Mouse (Mus musculus) MEL (cell line): ENCODE results near the gene Sh3rf3.

Experiments used
- BHLHE40 ChIP-seq: IDR thresholded peaks from 2 replicates; pipeline ENCODE4 v1.6.1; 2012; ENCODE audit warnings: low read depth, mild to moderate bottlenecking, inconsistent platforms, low read length, improper control_type of control experiment, borderline replicate concordance
- CTCF ChIP-seq, 3 experiments: IDR thresholded peaks in 2 of 3; conservative IDR thresholded peaks in 1 of 3; 2 replicates each; pipeline ENCODE4 v1.5.1; 2011 to 2012; ENCODE audit warnings: low read length in 3 of 3, low read depth in 2 of 3, mild to moderate bottlenecking in 2 of 3, improper control_type of control experiment in 1 of 3, inconsistent platforms in 1 of 3, mixed read lengths in 1 of 3, moderate library complexity in 1 of 3; ENCODE audit not compliant: control insufficient read depth in 1 of 3, insufficient read depth in 1 of 3, poor library complexity in 1 of 3, severe bottlenecking in 1 of 3
- EP300 ChIP-seq, 2 experiments: IDR thresholded peaks; 2 replicates each; pipeline ENCODE4 v1.6.1; 2011; ENCODE audit warnings: improper control_type of control experiment in 2 of 2, low read length in 2 of 2, low read depth in 1 of 2, mild to moderate bottlenecking in 1 of 2
- GATA1 ChIP-seq: IDR thresholded peaks from 2 replicates; pipeline ENCODE4 v1.6.1; 2011; ENCODE audit warnings: low read depth, low read length, improper control_type of control experiment
- JUND ChIP-seq: IDR thresholded peaks from 2 replicates; pipeline ENCODE4 v1.6.1; 2011; ENCODE audit warnings: low read depth, mild to moderate bottlenecking, improper control_type of control experiment, low read length
- NRF1 ChIP-seq: IDR thresholded peaks from 2 replicates; pipeline ENCODE4 v1.6.1; 2014; ENCODE audit warnings: low read depth, mild to moderate bottlenecking, inconsistent platforms, low read length, improper control_type of control experiment, moderate library complexity; ENCODE audit not compliant: poor library complexity, insufficient read depth, severe bottlenecking
- POLR2A ChIP-seq, 2 experiments: IDR thresholded peaks; 2 replicates each; pipeline ENCODE4 v1.6.1; 2011 to 2012; ENCODE audit warnings: low read length in 2 of 2, mild to moderate bottlenecking in 2 of 2, control low read depth in 1 of 2, improper control_type of control experiment in 1 of 2, low read depth in 1 of 2, moderate library complexity in 1 of 2; ENCODE audit not compliant: control insufficient read depth in 1 of 2, insufficient read depth in 1 of 2, poor library complexity in 1 of 2
- POLR2AphosphoS2 ChIP-seq: IDR thresholded peaks from 2 replicates; pipeline ENCODE4 v1.6.1; 2011; ENCODE audit warnings: low read length, improper control_type of control experiment
- RAD21 ChIP-seq: IDR thresholded peaks from 2 replicates; pipeline ENCODE4 v1.6.1; 2011; ENCODE audit warnings: mild to moderate bottlenecking, low read depth, low read length, improper control_type of control experiment
- TAL1 ChIP-seq: IDR thresholded peaks from 2 replicates; pipeline ENCODE4 v1.6.1; 2012; ENCODE audit warnings: mild to moderate bottlenecking, inconsistent platforms, low read length, moderate library complexity, mixed read lengths
- TBP ChIP-seq: IDR thresholded peaks from 2 replicates; pipeline ENCODE4 v1.8.0; 2011; ENCODE audit warnings: low read depth, low read length, improper control_type of control experiment
- USF2 ChIP-seq, 2 experiments: IDR thresholded peaks; 2 replicates each; pipeline ENCODE4 v1.6.1; 2011 to 2012; ENCODE audit warnings: improper control_type of control experiment in 2 of 2, low read length in 2 of 2, borderline replicate concordance in 1 of 2, inconsistent platforms in 1 of 2, low read depth in 1 of 2, mild to moderate bottlenecking in 1 of 2; ENCODE audit not compliant: insufficient read depth in 1 of 2
- ZNF384 ChIP-seq: IDR thresholded peaks from 2 replicates; pipeline ENCODE4 v1.6.1; 2012; ENCODE audit warnings: low read depth, mild to moderate bottlenecking, inconsistent platforms, low read length, improper control_type of control experiment

DNA sequence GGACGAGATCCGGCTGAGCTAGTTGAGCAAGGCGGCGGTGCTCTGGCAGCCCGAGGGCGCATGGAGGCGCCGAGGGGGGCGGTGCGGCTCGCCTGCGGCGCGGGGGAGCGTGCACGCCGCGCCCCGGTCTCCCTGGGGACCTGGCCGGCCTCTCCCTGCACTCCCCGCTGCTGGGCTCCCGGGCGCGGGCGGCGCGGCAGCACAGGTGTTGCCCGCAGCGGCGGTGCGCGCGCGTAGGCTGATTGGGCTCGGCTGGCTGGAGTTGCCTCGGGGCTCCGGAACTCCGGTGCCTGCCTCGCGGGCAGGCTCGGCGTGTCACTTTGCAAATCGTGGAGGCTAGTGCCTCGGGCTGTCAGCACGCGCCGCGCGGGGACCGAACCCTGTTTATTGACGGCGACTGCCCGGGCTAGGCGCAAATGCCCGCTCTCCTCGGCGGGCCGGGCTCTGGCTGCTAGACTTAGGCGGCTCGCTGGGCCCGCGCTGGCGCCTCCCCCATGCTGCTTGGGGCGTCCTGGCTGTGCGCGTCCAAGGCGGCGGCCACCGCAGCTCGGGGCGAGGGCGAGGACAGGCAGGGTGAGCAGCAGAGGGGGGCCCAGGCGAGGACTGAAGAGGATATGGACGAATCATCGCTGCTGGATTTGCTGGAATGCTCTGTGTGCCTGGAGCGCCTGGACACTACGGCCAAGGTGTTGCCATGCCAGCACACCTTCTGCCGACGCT lies at the start of gene Sh3rf3:
- no peak for TF ChIP-seq CTCF (IDR thresholded peaks at IDR 0.05 in 2 of 3, conservative IDR thresholded peaks at IDR 0.05 in 1 of 3; ENCODE audit: control insufficient read depth in 1 of 3, insufficient read depth in 1 of 3, low read depth in 2 of 3, low read length in 3 of 3, poor library complexity in 1 of 3, severe bottlenecking in 1 of 3)
- TF ChIP-seq EP300 (IDR thresholded peaks at IDR 0.05; ENCODE audit: low read depth in 1 of 2, low read length in 2 of 2) = no peak
- no peak for TF ChIP-seq POLR2A (IDR thresholded peaks at IDR 0.05; ENCODE audit: control insufficient read depth in 1 of 2, insufficient read depth in 1 of 2, low read depth in 1 of 2, low read length in 2 of 2, poor library complexity in 1 of 2)
- TF ChIP-seq TAL1 = no peak
- TF ChIP-seq BHLHE40 = no peak
- TF ChIP-seq TBP = no peak
- TF ChIP-seq RAD21 = no peak
- no peak for TF ChIP-seq USF2 (IDR thresholded peaks at IDR 0.05; ENCODE audit: borderline replicate concordance in 1 of 2, insufficient read depth in 1 of 2, low read depth in 1 of 2, low read length in 2 of 2)
- TF ChIP-seq GATA1 = no peak
- TF ChIP-seq POLR2AphosphoS2 = no peak
- TF ChIP-seq ZNF384 = no peak
- no peak for TF ChIP-seq NRF1
- TF ChIP-seq JUND = no peak
